Mouse (Mus musculus): ENCODE data around the gene Retnla. TPM values are rescaled to one million over a fixed set of nuclear protein-coding genes. Genes with fewer than 3 reads are reported as not detected.

Retnla gene
- 14.3 and 22.5 TPM in 2 replicates for polyA plus RNA-seq (2015; fragmentation: Nextera tagmentation; extraction: Ambion mirVana)

DNA sequence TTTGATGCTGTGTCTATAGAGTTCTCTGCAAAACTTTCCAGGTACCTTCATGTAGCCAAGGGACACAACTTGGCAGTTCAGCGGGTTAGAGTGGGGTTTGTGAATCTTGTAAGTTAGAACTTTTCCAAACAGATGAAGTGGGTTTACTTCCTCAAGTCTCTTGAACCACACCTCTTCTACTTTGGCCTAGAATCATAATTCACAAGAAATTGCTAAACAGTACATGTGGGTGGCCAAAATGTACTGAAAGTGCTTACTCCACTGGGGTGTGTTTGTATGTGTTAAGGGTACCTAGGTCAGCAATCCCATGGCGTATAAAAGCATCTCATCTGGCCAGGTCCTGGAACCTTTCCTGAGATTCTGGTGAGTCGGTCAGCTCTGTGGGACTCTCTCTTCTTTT lies at the start of gene Retnla:
Gene Retnla (plus strand): TSS at position 286 of the 400 bp plus-strand sequence.
- Histone ChIP-seq H3K4me2 (no peak within 1 kb of the TSS), H3K9me3 (no peaks in the 10 kb centered on the region), H3K36me3 (no peaks in the 10 kb centered on the region), H3K4me1 (no peaks in the 10 kb centered on the region), H3K27ac (no peak within 1 kb of the TSS), H3K9ac (no peak within 1 kb of the TSS), H3K4me3 (no peak within 1 kb of the TSS), H3K27me3 (no peaks in the 10 kb centered on the region)
- WGBS, result 71% methylated on average over 3 of the region's 3 CpGs
- ATAC-seq (ENCODE audit: borderline replicate concordance, extremely low read depth, low FRiP score, low TSS enrichment), result no peak

DNA sequence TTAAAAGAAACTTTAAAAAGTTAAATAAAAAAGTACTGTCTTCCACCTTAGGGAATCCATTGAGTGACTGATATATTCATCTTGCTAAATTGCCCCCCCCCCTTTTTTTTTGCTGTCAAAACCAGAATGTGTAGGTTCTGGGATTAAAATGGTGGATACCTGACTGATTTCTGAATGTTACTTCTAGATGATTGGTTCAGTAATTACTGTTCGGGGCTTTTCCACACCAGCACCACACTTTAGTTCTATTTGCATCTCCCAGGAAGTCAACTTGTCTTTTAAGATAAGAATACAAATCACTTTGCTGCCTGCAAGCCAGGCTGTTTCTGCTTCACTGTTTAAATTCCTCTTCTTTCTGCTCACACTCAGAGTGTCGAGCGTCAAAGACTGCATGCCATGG lies 44.1 kb upstream of the Retnla start:
- ATAC-seq (ENCODE audit: borderline replicate concordance, extremely low read depth, low FRiP score, low TSS enrichment), result no peak
- Histone ChIP-seq H3K36me3 (no peaks in the 10 kb centered on the region), H3K9me3 (no peaks in the 10 kb centered on the region), H3K9ac (no peak overlapping the region), H3K27ac (no peak overlapping the region), H3K27me3 (no peaks in the 10 kb centered on the region), H3K4me3 (no peak overlapping the region), H3K4me1 (no peaks in the 10 kb centered on the region), H3K4me2 (no peak overlapping the region)
- WGBS, result 28% methylated on average over 3 of the region's 3 CpGs

DNA sequence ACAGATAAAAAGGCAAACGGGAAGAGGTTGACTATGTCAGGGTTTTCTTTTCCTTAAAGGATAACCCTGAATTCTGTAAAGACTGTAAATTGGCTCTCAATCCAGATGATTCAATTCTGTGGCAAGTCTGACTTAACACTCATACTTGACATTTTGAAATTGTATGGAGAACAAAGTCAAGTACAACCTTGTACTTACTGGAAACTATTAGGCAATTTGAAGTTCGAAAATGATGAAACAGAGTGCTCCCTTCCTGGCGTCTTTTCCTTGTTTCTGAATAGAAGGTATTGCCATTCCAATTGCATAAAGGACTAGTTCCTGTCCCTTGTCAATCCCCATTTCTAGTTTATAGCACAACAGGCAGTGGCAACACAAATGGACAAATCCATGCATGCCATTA lies 42.9 kb upstream of the Retnla start:
- Histone ChIP-seq H3K27ac (no peak overlapping the region), H3K36me3 (no peaks in the 10 kb centered on the region), H3K4me1 (no peaks in the 10 kb centered on the region), H3K4me3 (no peak overlapping the region), H3K9ac (no peak overlapping the region), H3K9me3 (no peaks in the 10 kb centered on the region), H3K4me2 (no peak overlapping the region), H3K27me3 (no peaks in the 10 kb centered on the region)
- no peak for ATAC-seq (ENCODE audit: borderline replicate concordance, extremely low read depth, low FRiP score, low TSS enrichment)
- 83% methylated on average over 3 of the region's 3 CpGs for WGBS

DNA sequence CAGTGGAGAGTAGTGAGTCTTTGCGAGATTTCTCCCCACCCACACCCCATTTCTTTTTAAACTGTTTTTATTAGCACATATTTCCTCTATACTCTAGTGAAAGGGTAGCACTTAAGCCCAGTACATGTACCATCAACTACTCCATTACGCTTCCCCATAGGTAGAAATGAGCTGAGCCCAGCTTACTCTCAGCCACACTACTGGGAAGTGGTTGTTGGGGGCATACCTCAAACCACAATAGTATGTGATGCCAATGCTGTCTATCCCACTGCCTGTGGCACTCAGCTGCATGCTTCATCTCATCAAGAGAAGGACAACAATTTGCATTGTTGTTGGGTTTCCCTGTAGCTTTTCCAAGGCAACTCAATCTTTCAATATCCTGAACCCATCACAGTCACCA lies 41.4 kb upstream of the Retnla start:
- Histone ChIP-seq H3K27me3 (no peaks in the 10 kb centered on the region), H3K36me3 (no peaks in the 10 kb centered on the region), H3K9ac (no peak overlapping the region), H3K9me3 (no peaks in the 10 kb centered on the region), H3K4me2 (no peak overlapping the region), H3K27ac (no peak overlapping the region), H3K4me3 (no peak overlapping the region), H3K4me1 (no peaks in the 10 kb centered on the region)
- 87% methylated on average over 2 of the region's 2 CpGs for WGBS
- ATAC-seq (ENCODE audit: borderline replicate concordance, extremely low read depth, low FRiP score, low TSS enrichment), result no peak

DNA sequence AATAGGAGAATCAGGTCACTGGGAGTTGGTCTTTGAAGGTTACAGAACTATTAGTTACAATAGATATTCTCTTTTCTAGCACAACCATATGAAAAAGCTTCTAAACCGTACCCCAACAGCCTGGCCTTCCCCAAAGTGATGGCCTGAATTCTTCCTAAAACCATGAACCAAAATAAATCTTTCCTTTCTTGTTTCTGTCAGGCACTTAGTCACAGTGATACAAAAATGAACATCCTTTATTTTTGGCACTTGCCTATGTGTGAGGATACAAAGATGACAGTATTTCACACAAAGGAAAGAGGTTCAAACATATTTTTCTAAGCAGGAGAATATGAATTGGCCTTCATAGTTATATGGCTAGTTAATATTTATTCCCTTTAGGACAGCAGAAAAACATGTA lies 36.9 kb upstream of the Retnla start:
- H3K9ac ChIP-seq, result no peak overlapping the region
- H3K27me3 ChIP-seq, result no peaks in the 10 kb centered on the region
- H3K4me1 ChIP-seq, result no peaks in the 10 kb centered on the region
- no peak overlapping the region for H3K27ac ChIP-seq
- ATAC-seq (ENCODE audit: borderline replicate concordance, extremely low read depth, low FRiP score, low TSS enrichment), result no peak
- no peak overlapping the region for H3K4me2 ChIP-seq
- no peaks in the 10 kb centered on the region for H3K36me3 ChIP-seq
- no peaks in the 10 kb centered on the region for H3K9me3 ChIP-seq
- 50% methylated on average over 1 of the region's 1 CpGs for WGBS
- H3K4me3 ChIP-seq, result no peak overlapping the region

DNA sequence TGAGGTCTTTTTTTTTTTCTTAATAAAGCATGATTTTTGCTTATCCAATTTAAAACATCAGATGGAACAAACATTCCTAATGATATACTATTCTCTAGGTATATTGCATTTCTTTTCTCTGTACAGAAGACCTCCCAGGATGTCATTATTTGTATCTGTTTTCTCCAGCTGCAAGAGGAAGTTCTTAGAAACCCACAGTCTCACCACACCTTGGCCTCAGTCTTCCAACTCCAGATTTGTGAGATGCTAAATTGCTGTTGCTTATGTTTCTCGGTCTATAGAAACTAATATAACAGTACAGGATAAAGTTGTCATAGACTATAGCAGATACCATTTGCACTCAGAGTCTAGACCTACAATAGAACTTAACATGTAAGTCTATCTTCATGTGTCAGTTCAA lies 35.8 kb upstream of the Retnla start:
- no peak overlapping the region for H3K4me3 ChIP-seq
- H3K27me3 ChIP-seq, result no peaks in the 10 kb centered on the region
- H3K36me3 ChIP-seq, result no peaks in the 10 kb centered on the region
- no peak overlapping the region for H3K4me2 ChIP-seq
- 77% methylated on average over 1 of the region's 1 CpGs for WGBS
- no peak overlapping the region for H3K27ac ChIP-seq
- no peak for ATAC-seq (ENCODE audit: borderline replicate concordance, extremely low read depth, low FRiP score, low TSS enrichment)
- no peaks in the 10 kb centered on the region for H3K9me3 ChIP-seq
- no peak overlapping the region for H3K9ac ChIP-seq
- no peaks in the 10 kb centered on the region for H3K4me1 ChIP-seq

DNA sequence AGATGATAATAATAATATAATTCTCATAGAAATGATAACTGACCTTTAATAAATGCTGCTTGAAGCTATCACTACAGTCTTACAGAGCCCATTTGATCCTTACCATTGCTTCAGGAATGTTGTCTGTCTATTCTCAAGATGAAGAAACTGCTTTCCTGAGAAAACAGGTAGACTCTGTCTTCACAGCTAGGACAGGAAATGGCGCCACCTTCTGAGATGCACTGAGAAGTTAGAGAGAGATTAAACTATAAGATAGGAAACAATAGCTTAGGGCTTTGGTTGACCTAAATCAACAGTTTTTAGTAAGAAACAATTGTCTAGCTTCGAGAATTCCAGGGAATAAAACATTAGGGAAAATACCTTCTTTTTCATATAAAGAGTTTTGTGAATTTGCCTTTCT lies 33.0 kb upstream of the Retnla start:
- no peak for ATAC-seq (ENCODE audit: borderline replicate concordance, extremely low read depth, low FRiP score, low TSS enrichment)
- H3K4me1 ChIP-seq, result peaks cover 9% of the 10 kb centered on the region; the same call in 1 of the 2 replicates
- no peak overlapping the region for H3K9ac ChIP-seq
- H3K4me2 ChIP-seq, result no peak overlapping the region
- no peaks in the 10 kb centered on the region for H3K27me3 ChIP-seq
- H3K9me3 ChIP-seq, result no peaks in the 10 kb centered on the region
- no peaks in the 10 kb centered on the region for H3K36me3 ChIP-seq
- no peak overlapping the region for H3K27ac ChIP-seq
- H3K4me3 ChIP-seq, result no peak overlapping the region
- 54% methylated on average over 2 of the region's 2 CpGs for WGBS

DNA sequence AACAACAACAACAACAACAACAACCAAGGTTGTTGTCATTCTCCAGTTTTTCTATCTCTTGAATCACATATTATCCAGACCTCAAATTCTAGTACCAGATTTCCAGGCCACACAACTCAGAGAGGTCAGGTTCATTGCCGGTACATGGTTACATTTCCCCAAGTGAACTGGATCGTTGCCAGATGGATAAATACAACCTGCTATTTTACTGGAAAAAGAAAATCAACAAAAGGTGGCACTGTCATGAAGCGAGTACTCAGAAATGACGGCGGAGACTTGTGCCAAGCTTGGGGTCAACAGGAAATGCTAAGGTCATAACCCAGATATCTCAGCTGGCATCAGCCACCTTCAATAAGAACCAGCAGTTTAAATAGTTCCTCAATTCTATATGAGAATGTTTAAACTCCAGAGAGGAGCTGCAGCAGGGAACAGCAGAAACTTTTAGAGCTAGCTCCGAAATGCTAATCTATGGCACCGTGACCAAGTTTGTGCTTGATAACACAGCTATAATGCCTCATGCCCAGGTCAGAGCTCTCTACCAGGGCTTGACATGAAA lies 30.4 kb upstream of the Retnla start:
- WGBS, result 22% methylated on average over 7 of the region's 7 CpGs
- H3K27me3 ChIP-seq, result no peaks in the 10 kb centered on the region
- H3K27ac ChIP-seq, result no peak overlapping the region; the same call in 1 of the 2 replicates
- H3K4me2 ChIP-seq, result no peak overlapping the region
- no peaks in the 10 kb centered on the region for H3K9me3 ChIP-seq
- no peaks in the 10 kb centered on the region for H3K36me3 ChIP-seq
- no peak for ATAC-seq (ENCODE audit: borderline replicate concordance, extremely low read depth, low FRiP score, low TSS enrichment)
- no peak overlapping the region for H3K4me3 ChIP-seq
- peaks cover 9% of the 10 kb centered on the region; the same call in 1 of the 2 replicates for H3K4me1 ChIP-seq
- no peak overlapping the region for H3K9ac ChIP-seq

DNA sequence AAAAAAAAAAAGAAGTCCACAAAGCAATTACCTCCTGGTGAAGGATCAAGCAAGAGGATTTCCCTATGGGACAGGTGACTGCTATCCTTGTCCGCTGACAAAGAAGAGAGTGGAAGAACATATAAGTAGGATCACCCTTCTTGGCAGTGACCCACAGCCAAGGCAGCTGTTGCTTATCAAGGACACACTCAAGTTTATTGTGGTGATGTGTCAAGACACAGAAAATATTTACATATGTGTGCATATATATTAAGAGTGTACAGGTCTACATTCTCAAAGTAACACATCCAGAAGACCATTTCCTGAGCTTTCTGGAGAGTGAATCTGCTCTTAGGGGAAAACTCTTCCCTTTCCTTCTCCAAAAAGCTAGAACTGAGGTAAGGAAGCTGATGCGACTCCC lies 25.7 kb upstream of the Retnla start, which contains the start of gene Retnlb:
Gene Retnlb (plus strand): TSS at position 162 of the 400 bp plus-strand sequence.
- WGBS, result 70% methylated on average over 2 of the region's 2 CpGs
- ATAC-seq (ENCODE audit: borderline replicate concordance, extremely low read depth, low FRiP score, low TSS enrichment), result peak; percentile 27; the same call in 1 of the 2 replicates

DNA sequence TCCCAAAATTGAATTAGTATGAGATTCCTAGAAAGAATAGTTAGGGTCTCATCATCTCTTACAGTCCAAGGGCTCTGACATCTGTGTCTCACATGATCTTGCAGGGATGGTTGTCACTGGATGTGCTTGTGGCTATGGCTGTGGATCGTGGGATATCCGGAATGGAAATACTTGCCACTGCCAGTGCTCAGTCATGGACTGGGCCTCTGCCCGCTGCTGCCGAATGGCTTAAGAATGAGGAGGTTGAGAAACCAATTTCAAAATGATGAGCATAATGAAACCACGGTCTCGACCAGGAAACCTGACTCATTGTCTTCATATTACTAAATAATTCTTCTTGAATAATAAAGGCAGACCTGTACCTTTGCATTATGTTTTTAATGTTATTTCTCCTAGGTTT lies 23.8 kb upstream of the Retnla start:
- no peak for ATAC-seq (ENCODE audit: borderline replicate concordance, extremely low read depth, low FRiP score, low TSS enrichment)
- no peak overlapping the region for H3K4me3 ChIP-seq
- H3K36me3 ChIP-seq, result no peaks in the 10 kb centered on the region
- H3K27me3 ChIP-seq, result no peaks in the 10 kb centered on the region
- no peaks in the 10 kb centered on the region for H3K4me1 ChIP-seq
- no peak overlapping the region for H3K4me2 ChIP-seq
- WGBS, result 93% methylated on average over 6 of the region's 6 CpGs
- H3K9me3 ChIP-seq, result no peaks in the 10 kb centered on the region
- H3K9ac ChIP-seq, result no peak overlapping the region
- H3K27ac ChIP-seq, result no peak overlapping the region

More for the DNA sequence above, 25.7 kb upstream of the Retnla start, which contains the start of gene Retnlb:
- no peak within 1 kb of the TSS for H3K9ac ChIP-seq
- H3K36me3 ChIP-seq, result no peaks in the 10 kb centered on the region
- H3K27ac ChIP-seq, result no peak within 1 kb of the TSS
- H3K27me3 ChIP-seq, result no peaks in the 10 kb centered on the region
- H3K4me3 ChIP-seq, result no peak within 1 kb of the TSS
- H3K9me3 ChIP-seq, result no peaks in the 10 kb centered on the region
- no peak within 1 kb of the TSS for H3K4me2 ChIP-seq
- peaks cover 9% of the 10 kb centered on the region; the same call in 1 of the 2 replicates for H3K4me1 ChIP-seq

DNA sequence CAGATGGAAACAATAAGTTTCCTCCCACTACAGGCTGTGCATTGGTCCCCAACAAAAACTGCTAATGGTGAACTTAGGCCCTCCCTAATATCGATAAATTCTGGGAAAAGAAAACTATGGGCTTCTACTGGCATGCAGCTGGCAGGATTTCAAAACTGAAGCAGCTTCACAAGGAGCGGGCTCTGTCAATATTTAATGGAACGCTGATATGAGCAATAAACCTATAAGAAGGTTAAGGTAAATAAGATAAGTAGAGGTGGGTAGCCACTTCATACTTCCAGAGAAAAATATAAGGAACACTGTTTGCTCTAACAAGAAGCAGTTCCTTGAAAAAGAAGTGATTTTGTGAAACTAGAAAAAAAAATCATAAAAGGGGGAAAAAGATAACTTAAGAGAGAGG lies 15.9 kb upstream of the Retnla start:
- no peak overlapping the region for H3K4me3 ChIP-seq
- ATAC-seq (ENCODE audit: borderline replicate concordance, extremely low read depth, low FRiP score, low TSS enrichment), result peak; percentile 69
- no peaks in the 10 kb centered on the region for H3K27me3 ChIP-seq
- H3K27ac ChIP-seq, result peak overlapping the region; percentile 59
- no peak overlapping the region for H3K9ac ChIP-seq
- H3K4me2 ChIP-seq, result no peak overlapping the region
- H3K4me1 ChIP-seq, result no peaks in the 10 kb centered on the region
- no peaks in the 10 kb centered on the region for H3K36me3 ChIP-seq
- no peaks in the 10 kb centered on the region for H3K9me3 ChIP-seq
- WGBS, result 38% methylated on average over 3 of the region's 3 CpGs

DNA sequence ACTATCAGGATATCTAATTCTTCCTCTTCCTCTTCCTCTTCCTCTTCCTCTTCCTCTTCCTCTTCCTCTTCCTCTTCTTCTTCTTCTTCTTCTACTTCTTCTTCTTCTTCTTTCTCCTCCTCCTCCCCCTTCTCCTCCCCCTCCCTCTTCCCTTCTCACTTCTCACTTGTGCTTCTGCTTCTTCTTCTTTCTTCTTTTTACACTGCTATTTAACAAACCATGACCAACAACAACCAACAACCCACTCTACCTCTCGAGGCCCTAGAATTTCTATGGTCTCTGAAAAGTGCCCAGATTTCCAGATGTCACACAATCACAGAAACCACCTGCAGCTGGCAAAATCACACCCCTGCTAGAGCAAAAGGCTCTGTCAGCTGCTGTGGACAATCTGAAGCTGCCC lies 14.7 kb upstream of the Retnla start:
- H3K9me3 ChIP-seq, result no peaks in the 10 kb centered on the region
- H3K27ac ChIP-seq, result no peak overlapping the region
- no peaks in the 10 kb centered on the region for H3K27me3 ChIP-seq
- H3K4me1 ChIP-seq, result no peaks in the 10 kb centered on the region
- 42% methylated on average over 1 of the region's 1 CpGs for WGBS
- no peak for ATAC-seq (ENCODE audit: borderline replicate concordance, extremely low read depth, low FRiP score, low TSS enrichment)
- H3K9ac ChIP-seq, result no peak overlapping the region
- no peak overlapping the region for H3K4me3 ChIP-seq
- H3K36me3 ChIP-seq, result no peaks in the 10 kb centered on the region
- no peak overlapping the region for H3K4me2 ChIP-seq

DNA sequence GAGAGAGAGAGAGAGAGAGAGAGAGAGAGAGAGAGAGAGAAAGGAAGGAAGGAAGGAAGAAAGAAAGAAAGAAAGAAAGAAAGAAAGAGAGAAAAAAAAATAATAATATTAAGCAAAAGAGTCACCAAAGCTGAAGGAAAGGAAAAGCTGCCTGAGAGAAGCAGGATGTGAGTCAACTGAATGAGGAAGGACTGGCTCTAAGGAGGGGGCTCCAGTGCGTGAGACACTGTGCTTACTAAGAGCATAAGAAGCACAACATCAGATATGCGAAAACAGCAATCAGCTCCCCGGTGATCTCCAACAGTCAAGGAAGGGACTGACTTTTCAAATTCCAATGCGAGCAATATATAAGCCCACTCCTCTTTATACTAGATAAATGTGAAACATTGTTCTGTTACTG lies 13.3 kb upstream of the Retnla start:
- no peak overlapping the region for H3K4me2 ChIP-seq

More for the DNA sequence above, 13.3 kb upstream of the Retnla start:
- Histone ChIP-seq H3K9ac (no peak overlapping the region), H3K4me3 (no peak overlapping the region), H3K4me1 (no peaks in the 10 kb centered on the region), H3K36me3 (no peaks in the 10 kb centered on the region), H3K9me3 (no peaks in the 10 kb centered on the region), H3K27ac (no peak overlapping the region), H3K27me3 (no peaks in the 10 kb centered on the region)
- 68% methylated on average over 4 of the region's 4 CpGs for WGBS
- no peak for ATAC-seq (ENCODE audit: borderline replicate concordance, extremely low read depth, low FRiP score, low TSS enrichment)
